Mouse (Mus musculus): ENCODE data around the gene Tiam1. TPM values are rescaled to one million over a fixed set of nuclear protein-coding genes. Genes with fewer than 3 reads are reported as not detected.

Tiam1 gene
- total RNA-seq, 2 experiments from 2014 or later: 80.7 to 96.3 TPM

- DNase-seq: no peak
Measured at GRCm38 (mm10) chr16:90143416-90143759, 181 bp downstream of the Tiam1 start.

DNA sequence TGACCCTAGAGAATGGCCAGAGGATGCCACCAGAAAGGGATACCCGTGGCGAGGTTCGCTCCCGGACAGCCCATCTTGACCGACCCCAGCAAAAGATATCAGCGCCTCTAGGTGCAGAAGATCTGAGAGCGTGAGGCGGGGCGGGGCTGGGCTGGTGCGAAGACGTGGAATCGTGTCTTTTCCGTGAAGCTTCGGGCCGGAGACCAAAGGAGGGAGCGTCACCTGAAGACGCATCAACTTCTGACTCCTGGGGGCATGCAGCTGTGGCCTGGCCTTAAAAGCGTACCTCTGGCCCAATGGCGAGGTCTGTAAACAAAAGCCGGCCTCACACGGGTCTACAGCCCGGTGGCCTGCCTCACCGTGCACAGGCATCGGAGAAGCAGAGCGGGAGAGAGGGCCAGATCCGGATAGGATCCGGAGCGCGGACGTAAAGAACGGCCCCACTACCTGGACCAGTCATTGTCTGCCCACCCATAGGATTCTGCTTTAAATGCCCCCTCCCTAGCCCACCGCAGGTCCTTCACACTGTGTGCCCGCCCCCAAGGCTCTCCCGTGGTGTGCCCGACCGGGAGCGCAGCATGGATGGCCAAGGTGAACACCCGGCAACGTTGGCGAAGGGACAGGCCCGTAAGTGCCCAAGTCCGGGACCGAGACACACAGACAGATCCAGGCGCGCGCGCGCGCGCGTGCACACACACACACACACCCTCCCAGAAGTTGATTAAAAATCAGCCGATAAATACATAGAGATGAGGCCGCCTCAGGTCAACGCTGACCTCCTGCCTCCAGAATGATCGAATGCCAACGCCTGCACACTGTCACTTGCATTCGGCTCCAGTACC, 774 bp downstream of the Tiam1 start:
- peak; percentile 71 to 75 for DNase-seq

DNA sequence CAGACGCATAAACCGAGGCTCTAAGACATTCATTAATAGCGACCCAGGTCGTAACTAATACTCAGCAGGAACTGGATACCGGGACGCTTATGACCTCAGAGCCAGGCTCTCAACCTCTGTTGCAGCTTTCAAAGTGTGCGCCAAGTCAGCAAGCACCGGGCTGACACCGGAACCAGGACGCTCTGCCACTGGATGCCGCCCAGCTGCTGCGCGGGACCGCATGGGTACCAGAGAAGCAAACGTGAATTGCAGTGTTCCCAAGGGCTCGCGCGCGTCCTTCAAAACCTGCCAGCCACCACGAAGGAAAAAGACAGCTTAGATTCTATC, 1.4 kb downstream of the Tiam1 start:
- peak; percentile 77 to 79 for DNase-seq

- DNase-seq: no peak
Measured at GRCm38 (mm10) chr16:90141556-90141955, 2.0 kb downstream of the Tiam1 start.

- no peak for DNase-seq
Measured at GRCm38 (mm10) chr16:90140571-90140970, 3.0 kb downstream of the Tiam1 start.

GRCm38 (mm10) chr16:90139696-90140095, 3.9 kb downstream of the Tiam1 start:
- DNase-seq: peak; percentile 83 to 91

GRCm38 (mm10) chr16:90138151-90138550, 5.4 kb downstream of the Tiam1 start:
- DNase-seq: no peak

DNA sequence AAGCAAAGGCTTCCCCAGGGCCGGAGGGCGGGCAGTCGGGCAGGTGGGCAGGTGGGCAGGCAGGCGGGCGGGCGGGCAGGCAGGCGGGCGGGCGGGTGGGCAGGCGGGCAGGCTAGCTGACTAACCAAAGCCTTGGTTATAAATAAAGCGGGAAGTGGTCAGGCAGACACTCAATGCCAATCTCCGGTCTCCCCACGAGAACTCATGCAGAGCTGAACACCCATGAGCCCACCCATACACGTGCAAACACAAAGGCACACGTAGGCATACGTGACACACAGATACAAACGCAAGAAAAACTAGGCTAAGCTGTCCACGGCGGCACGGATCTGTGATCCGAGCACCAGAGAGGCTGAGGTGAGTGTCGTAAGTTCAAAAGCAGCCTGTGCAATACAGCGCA, 6.4 kb downstream of the Tiam1 start:
- no peak for DNase-seq

DNA sequence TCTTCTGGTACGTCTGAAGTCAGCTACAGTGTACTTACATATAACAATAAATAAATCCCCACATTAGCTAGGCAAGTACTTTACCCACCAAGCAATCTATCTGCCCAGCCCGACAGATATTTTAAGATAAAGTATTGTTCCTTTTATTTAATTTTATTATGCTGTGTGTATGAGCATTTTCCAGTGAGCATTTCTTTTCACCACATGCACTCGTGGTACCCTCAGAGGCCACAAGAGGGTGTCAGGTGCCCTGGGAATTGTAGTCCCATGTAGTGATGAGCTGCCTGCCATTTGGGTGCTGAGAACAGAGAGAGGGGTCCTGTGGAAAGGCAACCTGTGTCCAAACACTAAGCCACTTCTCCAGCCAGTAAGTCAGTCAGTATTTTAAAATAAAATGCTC, 8.0 kb downstream of the Tiam1 start:
- DNase-seq: no peak

DNA sequence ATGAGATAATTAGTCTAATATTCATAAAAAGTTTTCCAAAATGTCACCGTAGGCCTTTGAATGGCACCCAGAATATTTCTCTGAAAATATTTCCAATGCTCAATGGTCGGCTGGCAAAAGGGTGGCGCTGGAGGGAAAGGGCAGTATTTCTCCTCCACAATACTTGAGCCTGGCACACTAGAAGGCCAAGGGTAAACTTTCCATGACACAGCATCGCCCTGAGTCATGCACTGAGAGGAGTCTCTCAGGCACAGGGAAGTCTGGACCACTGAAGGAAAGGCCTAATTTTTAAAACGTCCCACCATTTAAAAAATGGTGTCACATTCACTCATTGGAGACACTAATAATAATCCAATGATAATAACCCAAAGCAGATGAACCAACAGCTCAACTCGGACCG, 9.2 kb downstream of the Tiam1 start:
- DNase-seq: peak; percentile 84 to 86

- peak in 1 of 2 experiments; percentile 32 for DNase-seq
Measured at GRCm38 (mm10) chr16:90132816-90133215, 10.8 kb downstream of the Tiam1 start.

DNA sequence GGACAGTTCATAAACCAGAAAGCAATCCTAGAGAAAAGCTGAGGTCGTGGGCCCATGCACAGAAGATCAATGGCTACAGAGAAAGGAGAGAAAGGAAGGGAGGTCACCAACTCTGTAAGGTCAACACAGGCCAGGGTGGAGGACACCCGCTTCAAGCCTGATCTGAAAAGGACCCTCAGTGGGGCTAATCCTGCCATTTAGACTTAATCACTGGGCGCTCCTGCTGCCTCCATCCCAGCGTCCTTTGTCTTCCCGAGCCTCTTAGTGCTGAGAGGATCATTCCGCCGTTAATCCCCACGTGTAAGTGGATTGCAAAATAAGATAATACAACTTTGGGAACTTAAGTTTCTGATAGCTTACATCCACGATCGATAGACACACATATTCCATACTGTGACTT, 11.2 kb downstream of the Tiam1 start:
- DNase-seq: no peak

DNA sequence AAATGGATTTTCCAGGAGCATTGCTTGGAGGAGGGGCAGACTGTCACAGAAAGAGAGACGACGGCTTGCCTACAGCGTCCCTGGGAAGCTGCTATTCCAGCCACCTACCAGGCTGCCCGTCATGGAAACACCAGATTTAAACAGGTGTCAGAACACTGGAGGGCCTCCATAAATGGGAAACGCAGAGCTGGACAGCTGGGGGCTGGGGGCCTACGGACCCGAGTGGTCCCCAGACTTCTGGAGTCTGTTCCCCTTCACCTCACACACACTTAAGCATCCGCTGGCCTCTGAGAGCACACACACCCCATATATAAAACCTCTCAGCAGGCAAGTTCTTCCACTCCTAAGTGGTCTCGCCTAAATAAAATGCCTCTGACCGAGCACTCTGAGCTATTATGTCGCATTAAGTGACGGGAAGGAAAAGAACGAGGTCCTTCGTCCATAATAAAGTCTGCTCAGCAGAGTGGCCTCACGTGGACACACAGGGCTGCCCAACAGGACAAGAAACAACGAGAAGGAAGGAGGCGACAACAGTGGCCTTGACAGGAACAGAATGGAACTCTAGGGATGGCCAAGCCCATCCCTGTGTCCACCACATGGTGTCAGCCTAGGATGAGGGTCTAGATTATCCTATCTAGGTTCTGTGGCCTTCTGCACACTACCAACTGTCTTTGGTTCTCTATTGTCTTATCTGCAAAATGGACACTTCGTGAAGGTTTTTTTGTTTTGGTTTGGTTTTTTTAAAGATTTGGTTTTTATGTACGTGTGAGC, 14.6 kb downstream of the Tiam1 start:
- DNase-seq: peak in 1 of 2 experiments; percentile 55

DNA sequence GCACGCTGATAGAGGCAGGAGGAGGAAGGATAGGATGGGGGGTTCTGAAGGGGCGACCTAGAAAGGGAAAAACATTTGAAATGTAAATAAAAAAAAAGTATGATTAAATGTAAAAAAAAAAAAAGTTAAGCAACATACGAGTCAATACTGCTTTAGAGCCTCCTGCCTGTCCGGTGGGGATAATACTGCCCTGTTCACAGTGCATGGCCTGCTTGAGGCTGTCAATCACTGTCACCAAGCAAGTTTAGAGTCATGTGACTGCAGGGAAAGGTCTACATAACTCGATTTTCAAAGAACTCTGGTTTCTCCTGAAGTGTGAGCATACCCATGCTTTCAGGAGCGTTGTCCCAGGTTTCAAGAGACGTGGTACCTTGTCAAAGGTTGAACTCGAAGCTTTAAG, 15.2 kb downstream of the Tiam1 start:
- no peak for DNase-seq

GRCm38 (mm10) chr16:90125318-90126314, 18.0 kb downstream of the Tiam1 start:
- no peak for DNase-seq

DNA sequence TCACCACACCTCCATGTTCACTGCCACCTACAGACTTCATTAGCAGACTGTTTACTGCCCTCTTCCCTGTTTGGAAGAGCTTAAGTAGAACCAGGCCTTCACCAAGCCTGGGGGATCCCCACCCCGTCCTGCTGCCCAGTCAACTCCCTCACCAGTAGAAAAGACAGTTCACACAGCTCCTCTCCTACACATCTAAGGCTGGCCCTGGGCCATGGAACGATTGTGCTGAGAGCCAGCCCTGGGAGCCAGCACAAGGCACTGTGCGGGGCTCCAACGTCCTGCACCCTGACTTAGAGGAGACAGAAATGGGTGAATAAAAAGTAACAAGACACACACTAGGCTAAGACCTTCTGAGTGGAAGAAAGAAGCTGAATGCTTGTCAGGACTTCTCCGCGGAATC, 20.5 kb downstream of the Tiam1 start:
- DNase-seq: no peak

DNA sequence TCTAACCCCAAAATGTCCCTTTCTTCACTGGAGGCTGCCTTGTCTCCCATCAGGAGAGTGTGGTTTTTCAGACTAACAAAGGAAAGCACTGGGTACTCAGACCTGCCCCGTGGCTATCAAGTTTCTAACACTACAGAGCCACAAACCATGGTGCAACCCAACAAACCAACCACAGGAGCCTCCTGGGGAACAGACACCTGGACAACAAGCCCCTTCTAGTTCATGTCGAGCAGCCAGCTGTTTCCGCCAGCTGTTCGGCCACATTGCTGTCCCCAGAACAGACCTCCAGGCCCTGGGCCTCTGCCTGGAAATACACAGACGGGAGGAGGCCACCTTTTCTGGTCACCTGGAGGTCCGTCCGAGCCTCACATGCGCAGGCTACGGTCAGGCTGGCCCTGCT, 21.1 kb downstream of the Tiam1 start:
- no peak for DNase-seq

DNA sequence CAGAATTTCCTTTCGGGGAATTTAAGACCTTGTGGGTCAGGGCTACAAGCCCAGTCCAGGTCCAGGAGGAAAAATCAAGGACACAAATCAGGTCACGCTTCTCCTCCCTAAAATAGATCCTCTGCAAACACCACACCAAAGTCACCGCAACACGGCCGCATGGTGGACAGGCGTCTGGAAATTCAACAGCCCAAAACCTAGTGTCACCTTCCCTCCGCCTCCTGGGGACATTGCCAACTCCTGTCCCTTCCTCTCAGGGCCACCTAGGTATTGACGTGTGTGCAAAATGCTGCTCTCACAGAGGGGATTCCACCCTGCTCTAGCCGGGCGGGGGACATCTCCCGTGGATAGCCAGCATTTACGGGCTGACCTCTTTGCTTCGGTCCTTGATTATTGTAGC, 21.8 kb downstream of the Tiam1 start:
- no peak for DNase-seq

GRCm38 (mm10) chr16:90119969-90120368, 23.6 kb downstream of the Tiam1 start:
- DNase-seq: no peak

DNA sequence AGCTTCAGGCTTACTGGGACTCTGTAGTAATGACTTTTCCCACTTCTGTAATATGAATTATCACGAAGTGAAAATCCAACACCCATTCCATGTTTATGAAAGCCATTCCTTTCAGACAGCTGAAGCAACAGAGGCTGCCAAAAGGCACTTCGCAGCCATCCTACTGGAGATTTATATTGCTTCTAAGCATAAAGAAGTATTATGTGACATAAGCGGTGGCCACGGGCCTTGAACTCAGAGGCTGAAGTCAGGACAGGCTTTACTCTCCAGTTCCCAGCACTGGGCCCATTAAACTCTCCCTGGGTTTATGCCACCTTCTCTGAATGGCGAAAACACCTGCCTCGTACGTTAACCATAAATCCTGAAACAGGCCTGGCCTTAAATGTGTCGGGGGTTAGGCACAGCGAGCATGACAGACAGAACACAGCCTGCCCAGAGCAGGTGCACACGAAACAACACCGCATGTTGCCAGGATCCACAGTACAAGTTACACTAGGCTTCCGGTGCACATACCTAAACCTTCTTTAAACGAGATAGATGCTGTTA, 26.9 kb downstream of the Tiam1 start:
- no peak for DNase-seq

DNA sequence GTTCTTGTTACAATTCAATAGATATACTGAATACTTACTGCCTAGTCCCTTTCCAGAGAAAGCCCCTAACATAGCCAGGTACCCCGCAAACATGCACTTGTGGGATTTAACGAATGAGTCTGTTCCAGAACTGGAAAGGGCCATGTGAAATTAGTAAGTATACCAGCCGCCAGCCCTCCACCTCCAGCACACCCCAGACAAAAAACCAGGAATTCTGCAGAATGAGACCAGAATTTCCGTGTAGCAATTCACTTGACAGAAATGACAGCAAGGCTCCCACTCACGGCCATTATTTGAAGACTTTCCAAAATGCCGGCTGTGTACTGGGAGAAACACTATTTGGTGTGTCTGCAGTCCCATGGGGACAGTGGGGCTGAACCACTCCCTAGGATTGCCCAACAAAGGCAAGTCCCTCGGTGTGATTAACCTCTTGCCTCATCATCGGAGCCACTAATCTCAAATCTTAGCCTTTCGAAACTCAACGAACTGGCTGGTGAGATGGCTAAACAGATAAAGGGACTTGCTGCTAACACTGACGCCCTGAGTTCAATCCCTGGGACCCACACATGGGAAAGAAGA, 30.9 kb downstream of the Tiam1 start:
- peak; percentile 35 to 49 for DNase-seq

- no peak for DNase-seq
Measured at GRCm38 (mm10) chr16:90109500-90109899, 34.1 kb downstream of the Tiam1 start.

All from adrenal gland, postnatal 36 days (tissue).